Mouse (Mus musculus) limb, embryonic 15.5 days (tissue): ENCODE data around the gene Zfp974. TPM values are rescaled to one million over a fixed set of nuclear protein-coding genes. Genes with fewer than 3 reads are reported as not detected.

Experiments
- ATAC-seq: fragments of 200-750 bp; cut with Nextera tagmentation; 2 replicates; pipeline ENCODE4 v1.8.0; 2017; ENCODE audit warnings: low read depth, moderate TSS enrichment; ENCODE audit not compliant: insufficient number of reproducible peaks, low FRiP score, low TSS enrichment
- H3K27ac ChIP-seq: fragments of 300-500 bp; sonication (generic); 2 replicates; pipeline ENCODE4 v1.5.1; 2015; ENCODE audit warnings: moderate library complexity, mild to moderate bottlenecking, inconsistent platforms
- H3K27me3 ChIP-seq: fragments of 300-500 bp; sonication (generic); 2 replicates; pipeline ENCODE4 v1.6.1; 2015; ENCODE audit warnings: inconsistent platforms
- H3K36me3 ChIP-seq: fragments of 300-500 bp; sonication (generic); 2 replicates; pipeline ENCODE4 v1.6.1; 2015; ENCODE audit warnings: inconsistent platforms
- H3K4me1 ChIP-seq: fragments of 300-500 bp; sonication (generic); 2 replicates; pipeline ENCODE4 v1.6.1; 2015; ENCODE audit warnings: inconsistent platforms
- H3K4me2 ChIP-seq: fragments of 300-500 bp; sonication (generic); 2 replicates; pipeline ENCODE4 v1.6.1; 2015; ENCODE audit warnings: mild to moderate bottlenecking, inconsistent platforms
- H3K4me3 ChIP-seq: fragments of 300-500 bp; sonication (generic); 2 replicates; pipeline ENCODE4 v1.5.1; 2015; ENCODE audit warnings: mild to moderate bottlenecking, inconsistent platforms
- H3K9ac ChIP-seq: fragments of 300-500 bp; sonication (generic); 2 replicates; pipeline ENCODE4 v1.6.1; 2015; ENCODE audit warnings: inconsistent platforms
- H3K9me3 ChIP-seq: fragments of 300-500 bp; sonication (generic); 2 replicates; pipeline ENCODE4 v1.6.1; 2016; ENCODE audit warnings: inconsistent platforms
- WGBS: fragments of 180-500 bp; shearing (Covaris S2); methylation state at CpG from one replicate; pipeline ENCODE4 v1.1.7; 2015; 5-methylcytosine and 5-hydroxymethylcytosine counted together
- polyA plus RNA-seq: library from polyadenylated mRNA; unstranded; fragments of >200 nt; fragmentation: Nextera tagmentation; extraction: Ambion mirVana; gene quantifications from 2 replicates; pipeline ENCODE4 v1.2.1, GENCODE M21; 2015

Gene Zfp974
- polyA plus RNA-seq, 1 experiment from 2014 or later, result 9.2 TPM

GRCm38 (mm10) chr7:27860396-27861235, 68.6 kb downstream of the Zfp974 start:
- ATAC-seq, result peak; percentile 77
- Histone ChIP-seq H3K9ac (peak overlapping the region; percentile 57), H3K4me1 (peaks cover 11% of the 10 kb centered on the region), H3K4me2 (peak overlapping the region; percentile 74), H3K36me3 (peaks cover 15% of the 10 kb centered on the region), H3K27ac (peak overlapping the region; percentile 84), H3K4me3 (peak overlapping the region; percentile 60), H3K27me3 (no peaks in the 10 kb centered on the region), H3K9me3 (no peaks in the 10 kb centered on the region)
- 0% methylated on average over 22 of the region's 22 CpGs for WGBS

GRCm38 (mm10) chr7:27859301-27860251, 69.7 kb downstream of the Zfp974 start:
- Histone ChIP-seq H3K36me3 (peaks cover 13% of the 10 kb centered on the region), H3K4me3 (peak overlapping the region; percentile 60), H3K27me3 (no peaks in the 10 kb centered on the region), H3K27ac (peak overlapping the region; percentile 84), H3K9ac (peak overlapping the region; percentile 57; the same call in 1 of the 2 replicates), H3K4me1 (peaks cover 11% of the 10 kb centered on the region), H3K9me3 (no peaks in the 10 kb centered on the region), H3K4me2 (peak overlapping the region; percentile 74)
- 22% methylated on average over 10 of the region's 10 CpGs for WGBS
- no peak for ATAC-seq

Other genes with a start within 250 kb of the Zfp974 start
- 2.8 and 3.2 TPM in 2 replicates for gene Zfp607b, start 240.1 kb downstream of the Zfp974 start, polyA plus RNA-seq
- 29.0 and 32.3 TPM in 2 replicates for gene Zfp60, start 198.1 kb downstream of the Zfp974 start, polyA plus RNA-seq
- 1.8 and 2.0 TPM in 2 replicates for gene Zfp626, start 122.3 kb downstream of the Zfp974 start, polyA plus RNA-seq
- gene Zfp59, start 90.9 kb downstream of the Zfp974 start, polyA plus RNA-seq, result 7.2 and 8.0 TPM in 2 replicates
- 3.6 and 3.7 TPM in 2 replicates for gene Zfp607a, start 71.9 kb downstream of the Zfp974 start, polyA plus RNA-seq
- gene Zfp780b, start 49.7 kb upstream of the Zfp974 start, polyA plus RNA-seq, result 17.7 and 19.2 TPM in 2 replicates
- 2.4 and 3.5 TPM in 2 replicates for gene Zfp850, start 84.7 kb upstream of the Zfp974 start, polyA plus RNA-seq
- 279 and 292 TPM in 2 replicates for gene Psmc4, start 120.6 kb upstream of the Zfp974 start, polyA plus RNA-seq
- 0.13 and 0.22 TPM in 2 replicates for gene Fcgbp, start 141.8 kb upstream of the Zfp974 start, polyA plus RNA-seq
- gene 9530053A07Rik, start 200.0 kb upstream of the Zfp974 start, polyA plus RNA-seq, result not detected in 2 replicates
- gene Fbl, start 240.2 kb upstream of the Zfp974 start, polyA plus RNA-seq, result 105 and 110 TPM in 2 replicates